Mouse (Mus musculus): ENCODE data around the gene Ntn4. TPM values are rescaled to one million over a fixed set of nuclear protein-coding genes. Genes with fewer than 3 reads are reported as not detected.

The Ntn4 gene
- polyA plus RNA-seq, 1 experiment from 2014 or later: 2.0 TPM

- peaks cover 6% of the 10 kb centered on the region for H3K4me1 ChIP-seq (ENCODE audit: control insufficient read depth, insufficient read depth, low read length)
- no peak for ATAC-seq (ENCODE audit: low FRiP score, low TSS enrichment)
- WGBS: 59% methylated on average over 5 of the region's 5 CpGs
Observed at GRCm38 (mm10) chr10:93728131-93728530, 87.7 kb downstream of the Ntn4 start.

GRCm38 (mm10) chr10:93730514-93730913 lies 90.0 kb downstream of the Ntn4 start:
- H3K4me2 ChIP-seq (ENCODE audit: low read length): no peak overlapping the region
- no peak overlapping the region for H3K4me3 ChIP-seq (replicated peaks; ENCODE audit: low read depth, low read length)
- H3K4me1 ChIP-seq (ENCODE audit: control insufficient read depth, insufficient read depth, low read length): no peaks in the 10 kb centered on the region
- ATAC-seq (ENCODE audit: low FRiP score, low TSS enrichment) (no peak), DNase-seq (no peak)
- H3K9ac ChIP-seq (replicated peaks; ENCODE audit: low read length): no peak overlapping the region
- no peaks in the 10 kb centered on the region for H3K27me3 ChIP-seq (ENCODE audit: control insufficient read depth, insufficient read depth, low read length)
- H3K9me3 ChIP-seq (ENCODE audit: control insufficient read depth, low read length): no peaks in the 10 kb centered on the region
- H3K27ac ChIP-seq (replicated peaks; ENCODE audit: low read depth, low read length): no peak overlapping the region
- 93% methylated on average over 6 of the region's 6 CpGs for WGBS
- peaks cover 7% of the 10 kb centered on the region; the same call in 1 of the 2 replicates for H3K36me3 ChIP-seq (ENCODE audit: control insufficient read depth, insufficient read depth, low read length)

More at GRCm38 (mm10) chr10:93728131-93728530, 87.7 kb downstream of the Ntn4 start:
- Histone ChIP-seq H3K27me3 (ENCODE audit: control insufficient read depth, insufficient read depth, low read length) (no peaks in the 10 kb centered on the region), H3K27ac (replicated peaks; ENCODE audit: low read depth, low read length) (no peak overlapping the region), H3K9ac (replicated peaks; ENCODE audit: low read length) (no peak overlapping the region), H3K4me3 (replicated peaks; ENCODE audit: low read depth, low read length) (no peak overlapping the region), H3K9me3 (ENCODE audit: control insufficient read depth, low read length) (no peaks in the 10 kb centered on the region), H3K36me3 (ENCODE audit: control insufficient read depth, insufficient read depth, low read length) (no peaks in the 10 kb centered on the region), H3K4me2 (ENCODE audit: low read length) (no peak overlapping the region)
- no peak for DNase-seq

DNA sequence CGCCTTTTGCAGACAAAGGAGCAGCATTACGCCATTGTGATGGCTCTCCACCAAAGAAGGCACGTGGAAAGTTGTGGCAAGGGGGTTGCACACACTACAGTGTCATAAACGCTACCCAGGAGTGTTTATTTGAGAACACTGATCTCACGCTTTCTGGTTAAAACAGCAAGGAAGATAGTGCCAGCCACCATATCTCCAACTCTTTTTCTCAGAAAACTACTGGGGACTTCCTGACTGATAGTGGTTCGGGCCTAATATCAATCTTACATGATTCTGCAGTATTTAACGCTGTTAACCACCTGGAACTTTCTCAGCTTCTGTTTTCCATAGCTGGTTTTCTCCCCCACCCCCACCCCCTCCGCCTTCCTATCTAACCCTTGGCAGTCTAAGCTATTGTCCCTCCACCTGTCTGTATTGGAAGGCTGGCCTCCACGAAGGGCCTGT lies 90.8 kb downstream of the Ntn4 start:
- H3K4me2 ChIP-seq (ENCODE audit: low read length): no peak overlapping the region
- peaks cover 7% of the 10 kb centered on the region; the same call in 1 of the 2 replicates for H3K36me3 ChIP-seq (ENCODE audit: control insufficient read depth, insufficient read depth, low read length)
- peaks cover 2% of the 10 kb centered on the region; the same call in 1 of the 2 replicates for H3K4me1 ChIP-seq (ENCODE audit: control insufficient read depth, insufficient read depth, low read length)
- no peaks in the 10 kb centered on the region for H3K27me3 ChIP-seq (ENCODE audit: control insufficient read depth, insufficient read depth, low read length)
- no peak overlapping the region for H3K9ac ChIP-seq (replicated peaks; ENCODE audit: low read length)
- no peak overlapping the region for H3K4me3 ChIP-seq (replicated peaks; ENCODE audit: low read depth, low read length)
- H3K9me3 ChIP-seq (ENCODE audit: control insufficient read depth, low read length): no peaks in the 10 kb centered on the region
- no peak overlapping the region for H3K27ac ChIP-seq (replicated peaks; ENCODE audit: low read depth, low read length)
- ATAC-seq (ENCODE audit: low FRiP score, low TSS enrichment) (no peak), DNase-seq (no peak)
- 83% methylated on average over 9 of the region's 9 CpGs for WGBS

DNA sequence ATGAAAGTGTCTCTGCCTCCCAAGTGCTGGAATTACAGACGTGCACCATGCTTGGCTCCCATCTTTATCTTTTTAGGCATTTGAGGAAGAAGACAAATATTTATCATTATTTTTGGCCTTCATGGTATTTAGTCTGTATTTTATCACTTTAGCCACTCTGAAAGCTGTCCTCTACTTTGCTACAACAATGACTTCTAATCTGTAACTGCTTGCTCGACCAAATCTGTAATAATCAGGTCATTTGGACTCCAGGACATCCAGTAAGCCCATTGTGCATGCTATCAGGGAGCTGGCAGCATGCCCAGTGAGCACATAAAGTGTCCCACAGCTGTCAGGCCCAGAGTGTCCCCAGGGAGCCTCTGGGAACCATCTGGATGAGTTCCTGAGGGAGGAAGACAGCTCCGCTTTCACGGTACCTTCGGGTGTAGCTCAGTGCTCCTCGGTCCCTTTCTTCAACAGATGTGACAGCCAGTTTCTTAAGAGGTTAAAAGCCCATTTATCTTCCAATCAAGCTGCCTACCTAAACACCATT lies 95.7 kb downstream of the Ntn4 start:
- no peaks in the 10 kb centered on the region for H3K9me3 ChIP-seq (ENCODE audit: control insufficient read depth, low read length)
- ATAC-seq (ENCODE audit: low FRiP score, low TSS enrichment): no peak
- H3K9ac ChIP-seq (replicated peaks; ENCODE audit: low read length): no peak overlapping the region
- no peaks in the 10 kb centered on the region for H3K27me3 ChIP-seq (ENCODE audit: control insufficient read depth, insufficient read depth, low read length)
- H3K4me2 ChIP-seq (ENCODE audit: low read length): no peak overlapping the region
- H3K4me1 ChIP-seq (ENCODE audit: control insufficient read depth, insufficient read depth, low read length): peaks cover 4% of the 10 kb centered on the region; the same call in 1 of the 2 replicates
- WGBS: 24% methylated on average over 6 of the region's 6 CpGs
- H3K36me3 ChIP-seq (ENCODE audit: control insufficient read depth, insufficient read depth, low read length): peaks cover 11% of the 10 kb centered on the region
- no peak overlapping the region for H3K4me3 ChIP-seq (replicated peaks; ENCODE audit: low read depth, low read length)
- no peak overlapping the region for H3K27ac ChIP-seq (replicated peaks; ENCODE audit: low read depth, low read length)
- peak; percentile 81 for DNase-seq

DNA sequence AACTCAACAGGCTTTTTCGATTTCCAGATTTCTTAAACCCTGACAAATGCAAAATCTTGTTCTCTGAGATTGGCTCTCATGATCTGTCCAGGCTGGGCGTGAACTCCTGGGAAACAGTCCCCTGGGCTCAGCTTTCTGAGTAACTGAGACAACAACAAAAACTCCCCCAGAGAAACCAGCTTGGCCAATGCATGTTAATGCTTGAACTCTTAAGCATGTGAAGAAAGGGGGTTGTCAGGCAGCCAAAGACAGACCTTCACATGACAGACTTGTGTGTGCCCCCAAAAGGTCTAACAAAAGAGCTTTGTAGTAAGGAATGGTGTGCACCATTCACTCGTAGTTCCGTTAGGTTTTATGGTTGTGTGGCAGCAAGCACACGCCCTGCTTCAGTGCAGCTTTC lies 96.6 kb downstream of the Ntn4 start:
- Histone ChIP-seq H3K9ac (replicated peaks; ENCODE audit: low read length) (no peak overlapping the region), H3K4me1 (ENCODE audit: control insufficient read depth, insufficient read depth, low read length) (peaks cover 4% of the 10 kb centered on the region; the same call in 1 of the 2 replicates), H3K4me3 (replicated peaks; ENCODE audit: low read depth, low read length) (no peak overlapping the region), H3K4me2 (ENCODE audit: low read length) (no peak overlapping the region), H3K36me3 (ENCODE audit: control insufficient read depth, insufficient read depth, low read length) (peaks cover 17% of the 10 kb centered on the region), H3K9me3 (ENCODE audit: control insufficient read depth, low read length) (no peaks in the 10 kb centered on the region), H3K27me3 (ENCODE audit: control insufficient read depth, insufficient read depth, low read length) (no peaks in the 10 kb centered on the region), H3K27ac (replicated peaks; ENCODE audit: low read depth, low read length) (no peak overlapping the region)
- 44% methylated on average over 5 of the region's 5 CpGs for WGBS
- DNase-seq (peak; percentile 30), ATAC-seq (ENCODE audit: low FRiP score, low TSS enrichment) (no peak)

GRCm38 (mm10) chr10:93741446-93742096 lies 101.1 kb downstream of the Ntn4 start:
- ATAC-seq (ENCODE audit: low FRiP score, low TSS enrichment) (no peak), DNase-seq (peak; percentile 25)
- 77% methylated on average over 14 of the region's 14 CpGs for WGBS
- Histone ChIP-seq H3K27me3 (ENCODE audit: control insufficient read depth, insufficient read depth, low read length) (no peaks in the 10 kb centered on the region), H3K4me1 (ENCODE audit: control insufficient read depth, insufficient read depth, low read length) (no peaks in the 10 kb centered on the region), H3K36me3 (ENCODE audit: control insufficient read depth, insufficient read depth, low read length) (peaks cover 18% of the 10 kb centered on the region), H3K9me3 (ENCODE audit: control insufficient read depth, low read length) (no peaks in the 10 kb centered on the region), H3K27ac (replicated peaks; ENCODE audit: low read depth, low read length) (no peak overlapping the region), H3K4me3 (replicated peaks; ENCODE audit: low read depth, low read length) (no peak overlapping the region), H3K9ac (replicated peaks; ENCODE audit: low read length) (no peak overlapping the region), H3K4me2 (ENCODE audit: low read length) (no peak overlapping the region)

DNA sequence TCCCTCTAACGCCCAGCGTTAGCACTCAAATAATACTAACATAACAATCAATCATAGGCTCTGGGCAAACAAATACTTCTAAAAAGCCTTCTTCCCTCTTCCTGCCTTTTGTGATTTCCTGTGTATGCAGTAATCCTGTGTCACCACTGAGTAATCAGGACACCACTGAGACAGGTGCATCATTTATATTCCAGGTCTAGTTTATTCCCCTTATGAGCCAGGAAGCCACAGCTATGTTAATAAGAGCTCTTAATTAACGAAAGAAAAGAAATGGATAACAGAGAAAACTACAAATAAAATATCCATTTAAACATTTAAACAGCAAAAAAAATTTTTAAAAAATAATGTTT lies 101.6 kb downstream of the Ntn4 start:
- no peaks in the 10 kb centered on the region for H3K27me3 ChIP-seq (ENCODE audit: control insufficient read depth, insufficient read depth, low read length)
- H3K9ac ChIP-seq (replicated peaks; ENCODE audit: low read length): no peak overlapping the region
- ATAC-seq (ENCODE audit: low FRiP score, low TSS enrichment): no peak
- no peaks in the 10 kb centered on the region for H3K4me1 ChIP-seq (ENCODE audit: control insufficient read depth, insufficient read depth, low read length)
- no peaks in the 10 kb centered on the region for H3K9me3 ChIP-seq (ENCODE audit: control insufficient read depth, low read length)
- DNase-seq: no peak
- H3K27ac ChIP-seq (replicated peaks; ENCODE audit: low read depth, low read length): no peak overlapping the region
- peaks cover 18% of the 10 kb centered on the region for H3K36me3 ChIP-seq (ENCODE audit: control insufficient read depth, insufficient read depth, low read length)
- WGBS: 77% methylated on average over 3 of the region's 3 CpGs
- no peak overlapping the region for H3K4me3 ChIP-seq (replicated peaks; ENCODE audit: low read depth, low read length)
- H3K4me2 ChIP-seq (ENCODE audit: low read length): no peak overlapping the region

DNA sequence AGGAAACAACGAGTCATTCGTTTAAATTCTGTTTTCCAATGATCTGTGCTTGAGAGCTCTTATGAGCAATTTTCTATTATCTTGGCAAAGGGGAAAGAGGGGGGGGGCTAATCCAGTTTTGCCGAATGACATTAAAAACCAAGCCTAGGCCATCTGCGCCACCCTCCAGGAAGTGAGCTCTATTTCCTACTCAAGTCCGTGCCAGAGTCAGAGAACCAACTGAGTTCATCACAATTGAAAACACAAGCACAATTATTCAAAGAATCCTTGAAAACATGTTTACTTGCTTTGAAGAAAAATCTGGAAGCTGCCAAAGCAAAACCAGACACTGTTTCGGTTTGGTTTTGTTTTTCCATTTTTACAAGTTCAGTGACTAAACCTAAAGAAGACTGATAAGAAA lies 102.1 kb downstream of the Ntn4 start:
- H3K9me3 ChIP-seq (ENCODE audit: control insufficient read depth, low read length): no peaks in the 10 kb centered on the region
- no peak overlapping the region for H3K27ac ChIP-seq (replicated peaks; ENCODE audit: low read depth, low read length)
- no peak overlapping the region for H3K4me2 ChIP-seq (ENCODE audit: low read length)
- H3K9ac ChIP-seq (replicated peaks; ENCODE audit: low read length): no peak overlapping the region
- ATAC-seq (ENCODE audit: low FRiP score, low TSS enrichment) (no peak), DNase-seq (peak; percentile 41)
- peaks cover 18% of the 10 kb centered on the region for H3K36me3 ChIP-seq (ENCODE audit: control insufficient read depth, insufficient read depth, low read length)
- H3K27me3 ChIP-seq (ENCODE audit: control insufficient read depth, insufficient read depth, low read length): no peaks in the 10 kb centered on the region
- H3K4me1 ChIP-seq (ENCODE audit: control insufficient read depth, insufficient read depth, low read length): no peaks in the 10 kb centered on the region
- no peak overlapping the region for H3K4me3 ChIP-seq (replicated peaks; ENCODE audit: low read depth, low read length)
- 70% methylated on average over 6 of the region's 6 CpGs for WGBS

All from midbrain, embryonic 14.5 days (tissue).